Mouse (Mus musculus) urinary bladder, postnatal 36 days (tissue): ENCODE data around the gene Gm20503.

Experiments used
- DNase-seq, 2 experiments: peaks; one replicate each; pipeline ENCODE4 v3.0.0; 2022; ENCODE audit warnings: low spot score in 2 of 2, mixed read lengths in 1 of 2

Gene Gm20503

GRCm38 (mm10) chr4:59007016-59007415 is 4.0 kb downstream of the Gm20503 start:
- no peak for DNase-seq

GRCm38 (mm10) chr4:59007974-59008373 is 5.0 kb downstream of the Gm20503 start:
- DNase-seq = no peak

- DNase-seq = no peak
These were observed 6.2 kb downstream of the Gm20503 start for GRCm38 (mm10) chr4:59009186-59009585.

- no peak for DNase-seq
These were observed 6.7 kb downstream of the Gm20503 start for GRCm38 (mm10) chr4:59009696-59010095.

GRCm38 (mm10) chr4:59011446-59011845 is 8.4 kb downstream of the Gm20503 start:
- no peak for DNase-seq

GRCm38 (mm10) chr4:59015181-59015580 is 12.2 kb downstream of the Gm20503 start:
- DNase-seq = no peak

- DNase-seq = no peak
These were observed 13.9 kb downstream of the Gm20503 start for GRCm38 (mm10) chr4:59016922-59017321.

- DNase-seq = no peak
These were observed 31.4 kb downstream of the Gm20503 start for GRCm38 (mm10) chr4:59034325-59034917.

- DNase-seq = peak; percentile 42 to 57
These were observed 32.1 kb downstream of the Gm20503 start, which contains the start of gene Gng10 for GRCm38 (mm10) chr4:59034918-59035785. Gene Gng10, plus strand, starts transcription at chr4:59035088.

- DNase-seq = no peak
These were observed 32.9 kb downstream of the Gm20503 start for GRCm38 (mm10) chr4:59035786-59036350.

GRCm38 (mm10) chr4:59036490-59037127 is 33.6 kb downstream of the Gm20503 start:
- DNase-seq = peak; percentile 62 to 68

GRCm38 (mm10) chr4:59037525-59037924 is 34.5 kb downstream of the Gm20503 start:
- no peak for DNase-seq

- no peak for DNase-seq
These were observed 37.6 kb downstream of the Gm20503 start for GRCm38 (mm10) chr4:59040397-59041287.

GRCm38 (mm10) chr4:59043074-59043473 is 40.1 kb downstream of the Gm20503 start:
- no peak for DNase-seq

- no peak for DNase-seq
These were observed 40.9 kb downstream of the Gm20503 start for GRCm38 (mm10) chr4:59043891-59044290.

GRCm38 (mm10) chr4:59047222-59047621 is 44.2 kb downstream of the Gm20503 start:
- DNase-seq = no peak

GRCm38 (mm10) chr4:59051081-59051480 is 48.1 kb downstream of the Gm20503 start:
- no peak for DNase-seq

- DNase-seq = no peak
These were observed 54.9 kb downstream of the Gm20503 start for GRCm38 (mm10) chr4:59057929-59058328.

- no peak for DNase-seq
These were observed 59.5 kb downstream of the Gm20503 start for GRCm38 (mm10) chr4:59062526-59062925.

- no peak for DNase-seq
These were observed 66.3 kb downstream of the Gm20503 start for GRCm38 (mm10) chr4:59069276-59069675.

- DNase-seq = no peak
These were observed 80.4 kb downstream of the Gm20503 start for GRCm38 (mm10) chr4:59083430-59083829.
